Mouse (Mus musculus) hindbrain, embryonic 16.5 days (tissue): ENCODE data around the gene Rapgef4. TPM values are rescaled to one million over a fixed set of nuclear protein-coding genes. Genes with fewer than 3 reads are reported as not detected.

Source experiments
- ATAC-seq: fragments of 200-750 bp; cut with Nextera tagmentation; 2 replicates; pipeline ENCODE4 v1.8.0; 2017; ENCODE audit warnings: moderate TSS enrichment, moderate library complexity
- H3K27ac ChIP-seq: fragments of 300-500 bp; sonication (generic); 2 replicates; pipeline ENCODE4 v1.5.1; 2014; ENCODE audit warnings: low read depth, mild to moderate bottlenecking, control low read depth, low read length, moderate library complexity
- H3K27me3 ChIP-seq: fragments of 300-500 bp; sonication (generic); replicated peaks from 2 replicates; pipeline ENCODE4 v1.6.1; 2014; ENCODE audit warnings: low read length; ENCODE audit not compliant: control insufficient read depth, insufficient read depth
- H3K36me3 ChIP-seq: fragments of 300-500 bp; sonication (generic); 2 replicates; pipeline ENCODE4 v1.6.1; 2014; ENCODE audit warnings: mild to moderate bottlenecking, low read length, moderate library complexity, mixed read lengths; ENCODE audit not compliant: control insufficient read depth, insufficient read depth
- H3K4me1 ChIP-seq: fragments of 300-500 bp; sonication (generic); 2 replicates; pipeline ENCODE4 v1.6.1; 2014; ENCODE audit warnings: low read depth, low read length; ENCODE audit not compliant: control insufficient read depth, insufficient read depth
- H3K4me2 ChIP-seq: fragments of 300-500 bp; sonication (generic); 2 replicates; pipeline ENCODE4 v1.6.1; 2014; ENCODE audit warnings: mild to moderate bottlenecking, low read length, control low read depth, moderate library complexity
- H3K4me3 ChIP-seq: fragments of 300-500 bp; sonication (generic); 2 replicates; pipeline ENCODE4 v1.5.1; 2014; ENCODE audit warnings: mild to moderate bottlenecking, low read length, control low read depth, moderate library complexity
- H3K9ac ChIP-seq: fragments of 300-500 bp; sonication (generic); 2 replicates; pipeline ENCODE4 v1.6.1; 2014; ENCODE audit warnings: low read depth, mild to moderate bottlenecking, control low read depth, low read length, moderate library complexity
- H3K9me3 ChIP-seq: fragments of 300-500 bp; sonication (generic); 2 replicates; pipeline ENCODE4 v1.6.1; 2014; ENCODE audit warnings: mild to moderate bottlenecking, low read length, moderate library complexity; ENCODE audit not compliant: control insufficient read depth
- WGBS: fragments of 180-500 bp; shearing (Covaris S2); extraction: QIAGEN DNeasy Blood & Tissue Kit; methylation state at CpG from one replicate; pipeline ENCODE4 v1.1.7; 2014; 5-methylcytosine and 5-hydroxymethylcytosine counted together
- polyA plus RNA-seq: library from polyadenylated mRNA; unstranded; fragments of >200 nt; fragmentation: Nextera tagmentation; extraction: Ambion mirVana; gene quantifications from 2 replicates; pipeline ENCODE4 v1.2.1, GENCODE M21; 2015

Gene Rapgef4
- polyA plus RNA-seq, 1 experiment from 2014 or later, result 41.3 TPM

GRCm38 (mm10) chr2:72230545-72230944 lies 249.5 kb downstream of the Rapgef4 start:
- no peak overlapping the region for H3K4me2 ChIP-seq
- 84% methylated on average over 9 of the region's 9 CpGs for WGBS
- H3K27me3 ChIP-seq, result no peaks in the 10 kb centered on the region
- H3K27ac ChIP-seq, result no peak overlapping the region
- peaks cover 7% of the 10 kb centered on the region; the same call in 1 of the 2 replicates for H3K36me3 ChIP-seq
- H3K4me1 ChIP-seq, result no peaks in the 10 kb centered on the region
- no peaks in the 10 kb centered on the region for H3K9me3 ChIP-seq
- no peak overlapping the region for H3K4me3 ChIP-seq
- no peak for ATAC-seq
- H3K9ac ChIP-seq, result no peak overlapping the region

GRCm38 (mm10) chr2:72234085-72234484 lies 253.0 kb downstream of the Rapgef4 start:
- H3K4me1 ChIP-seq, result no peaks in the 10 kb centered on the region
- 88% methylated on average over 11 of the region's 11 CpGs for WGBS
- ATAC-seq, result no peak
- H3K9ac ChIP-seq, result no peak overlapping the region
- peaks cover 3% of the 10 kb centered on the region; the same call in 1 of the 2 replicates for H3K36me3 ChIP-seq
- H3K4me3 ChIP-seq, result no peak overlapping the region
- no peak overlapping the region for H3K4me2 ChIP-seq
- H3K27ac ChIP-seq, result no peak overlapping the region
- H3K27me3 ChIP-seq, result no peaks in the 10 kb centered on the region
- no peaks in the 10 kb centered on the region for H3K9me3 ChIP-seq

GRCm38 (mm10) chr2:72234943-72235342 lies 253.9 kb downstream of the Rapgef4 start:
- H3K4me3 ChIP-seq, result no peak overlapping the region
- no peaks in the 10 kb centered on the region for H3K9me3 ChIP-seq
- no peaks in the 10 kb centered on the region for H3K27me3 ChIP-seq
- H3K36me3 ChIP-seq, result peaks cover 3% of the 10 kb centered on the region; the same call in 1 of the 2 replicates
- H3K27ac ChIP-seq, result no peak overlapping the region; the same call in 1 of the 2 replicates
- WGBS, result 3% methylated on average over 3 of the region's 3 CpGs
- ATAC-seq, result no peak
- H3K4me2 ChIP-seq, result no peak overlapping the region
- H3K4me1 ChIP-seq, result no peaks in the 10 kb centered on the region
- H3K9ac ChIP-seq, result no peak overlapping the region

- Histone ChIP-seq H3K4me1 (no peaks in the 10 kb centered on the region), H3K27me3 (no peaks in the 10 kb centered on the region), H3K9ac (peak overlapping the region; percentile 22; the same call in 1 of the 2 replicates), H3K4me3 (no peak overlapping the region), H3K9me3 (no peaks in the 10 kb centered on the region), H3K27ac (peak overlapping the region; percentile 19), H3K36me3 (peaks cover 3% of the 10 kb centered on the region; the same call in 1 of the 2 replicates), H3K4me2 (no peak overlapping the region)
- ATAC-seq, result no peak
- WGBS, result 46% methylated on average over 12 of the region's 12 CpGs
These were observed 254.4 kb downstream of the Rapgef4 start for GRCm38 (mm10) chr2:72235361-72235901.

GRCm38 (mm10) chr2:72238421-72238820 lies 257.4 kb downstream of the Rapgef4 start:
- WGBS, result 83% methylated on average over 2 of the region's 2 CpGs
- Histone ChIP-seq H3K36me3 (no peaks in the 10 kb centered on the region), H3K9ac (no peak overlapping the region), H3K4me3 (no peak overlapping the region), H3K4me1 (no peaks in the 10 kb centered on the region), H3K27ac (no peak overlapping the region), H3K9me3 (no peaks in the 10 kb centered on the region), H3K27me3 (0 out of 2 replicates have a peak, but pooled peaks cover 4% of the 10 kb centered on the region), H3K4me2 (no peak overlapping the region)
- no peak for ATAC-seq

- WGBS, result 49% methylated on average over 11 of the region's 11 CpGs
- H3K4me3 ChIP-seq, result no peak overlapping the region
- H3K4me1 ChIP-seq, result no peaks in the 10 kb centered on the region
- no peak overlapping the region for H3K27ac ChIP-seq
- H3K4me2 ChIP-seq, result no peak overlapping the region
- H3K36me3 ChIP-seq, result no peaks in the 10 kb centered on the region
- no peaks in the 10 kb centered on the region for H3K9me3 ChIP-seq
- H3K9ac ChIP-seq, result no peak overlapping the region
- H3K27me3 ChIP-seq, result 0 out of 2 replicates have a peak, but pooled peaks cover 4% of the 10 kb centered on the region
- no peak for ATAC-seq
These were observed 257.9 kb downstream of the Rapgef4 start for GRCm38 (mm10) chr2:72238925-72239324.

- ATAC-seq, result no peak
These were observed 258.4 kb downstream of the Rapgef4 start for GRCm38 (mm10) chr2:72239456-72239855.

GRCm38 (mm10) chr2:72239993-72240392 lies 259.0 kb downstream of the Rapgef4 start:
- no peak for ATAC-seq
- WGBS, result 66% methylated on average over 7 of the region's 7 CpGs

More at GRCm38 (mm10) chr2:72239456-72239855, 258.4 kb downstream of the Rapgef4 start:
- Histone ChIP-seq H3K27me3 (0 out of 2 replicates have a peak, but pooled peaks cover 4% of the 10 kb centered on the region), H3K36me3 (no peaks in the 10 kb centered on the region), H3K9ac (no peak overlapping the region), H3K9me3 (no peaks in the 10 kb centered on the region), H3K4me2 (no peak overlapping the region), H3K4me1 (no peaks in the 10 kb centered on the region), H3K4me3 (no peak overlapping the region), H3K27ac (no peak overlapping the region)
- 96% methylated on average over 8 of the region's 8 CpGs for WGBS

GRCm38 (mm10) chr2:72240691-72241090 lies 259.7 kb downstream of the Rapgef4 start:
- Histone ChIP-seq H3K9ac (no peak overlapping the region), H3K27me3 (0 out of 2 replicates have a peak, but pooled peaks cover 4% of the 10 kb centered on the region), H3K27ac (no peak overlapping the region), H3K4me2 (no peak overlapping the region), H3K9me3 (no peaks in the 10 kb centered on the region), H3K4me1 (no peaks in the 10 kb centered on the region), H3K4me3 (no peak overlapping the region), H3K36me3 (no peaks in the 10 kb centered on the region)
- no peak for ATAC-seq
- 79% methylated on average over 7 of the region's 7 CpGs for WGBS

More at GRCm38 (mm10) chr2:72239993-72240392, 259.0 kb downstream of the Rapgef4 start:
- H3K27me3 ChIP-seq, result 0 out of 2 replicates have a peak, but pooled peaks cover 4% of the 10 kb centered on the region
- no peak overlapping the region for H3K9ac ChIP-seq
- H3K4me3 ChIP-seq, result no peak overlapping the region
- H3K27ac ChIP-seq, result no peak overlapping the region
- H3K9me3 ChIP-seq, result no peaks in the 10 kb centered on the region
- no peaks in the 10 kb centered on the region for H3K36me3 ChIP-seq
- no peaks in the 10 kb centered on the region for H3K4me1 ChIP-seq
- H3K4me2 ChIP-seq, result no peak overlapping the region
